Mouse (Mus musculus): Measurements from ENCODE around the gene Auts2.

- TF ChIP-seq CTCF (IDR thresholded peaks at IDR 0.05; ENCODE audit: borderline replicate concordance, insufficient read depth, low read depth, low read length) = no peak
- TF ChIP-seq POLR2A (IDR thresholded peaks at IDR 0.05; ENCODE audit: borderline replicate concordance, insufficient read depth, low read length) = no peak
These were observed 746.1 kb downstream of the Auts2 start for GRCm38 (mm10) chr5:131797044-131797443.

Measured in cerebellum, adult 2 months (tissue).